21 mouse cellular contexts compared by ENCODE assay signal in genomic region chr6:115845006-115845405, GRCm38 (mm10). TPM values are rescaled to one million over a fixed set of nuclear protein-coding genes. Genes with fewer than 3 reads are reported as not detected.
A peak's percentile ranks its signal among the peaks of the same experiment; 100 is the strongest.
DNase-seq lines count a peak whose midpoint lies in the region; ATAC-seq and TF ChIP-seq lines count a peak whose summit lies in the region.
"Had no signal": no experiment of that assay in that cellular context is flagged by ENCODE, and none has a peak within 500 bp of the region (broad histone marks: within the 10 kb centered on the region; RNA-seq: fewer than 3 reads in every experiment).

No protein-coding gene starts in this region.

- no peak overlapping the region for H3K27ac ChIP-seq in liver, adult 2 months (replicated peaks; ENCODE audit: insufficient read depth, low read depth, low read length)
- H3K27ac ChIP-seq in liver, postnatal 0 days (ENCODE audit: low read depth) = no peak overlapping the region
- no peak overlapping the region for H3K27ac ChIP-seq in liver, embryonic 11.5 days (ENCODE audit: low read depth, low read length)

- peak; percentile 58 for DNase-seq in liver, adult 2 months (ENCODE audit: extremely low read depth, low read depth, low spot score)
- DNase-seq in liver = no peak
- no peak for DNase-seq in liver, postnatal 0 days
- no peak for DNase-seq in liver, embryonic 11.5 days (ENCODE audit: low spot score)
- DNase-seq: adrenal gland, adult 2 months; adrenal gland, adult 8-10 months; adrenal gland, postnatal 10 days; adrenal gland, postnatal 14 days; adrenal gland, postnatal 25 days; adrenal gland, postnatal 36 days; B cell, adult 2 months; cerebellum, adult 11 months; cerebellum, adult 11-12 months; cerebellum, adult 18-20 months had no signal

- peaks cover 2% of the 10 kb centered on the region; the same call in 1 of the 2 replicates for H3K4me1 ChIP-seq in liver, adult 2 months (ENCODE audit: control insufficient read depth, insufficient read depth, low read length)
- H3K4me1 ChIP-seq in liver, postnatal 0 days (ENCODE audit: insufficient read depth) = peaks cover 12% of the 10 kb centered on the region
- no peaks in the 10 kb centered on the region for H3K4me1 ChIP-seq in liver, embryonic 11.5 days (replicated peaks; ENCODE audit: control insufficient read depth, insufficient read depth, low read length)

- H3K27me3 ChIP-seq in liver, adult 2 months (ENCODE audit: control insufficient read depth, insufficient read depth, low read length) = no peaks in the 10 kb centered on the region
- no peaks in the 10 kb centered on the region for H3K27me3 ChIP-seq in liver, postnatal 0 days (ENCODE audit: insufficient read depth, low read length)
- no peaks in the 10 kb centered on the region for H3K27me3 ChIP-seq in liver, embryonic 11.5 days (replicated peaks; ENCODE audit: control insufficient read depth, insufficient read depth, low read length)
- H3K27me3 ChIP-seq: CH12.LX, Patski had no signal

- TF ChIP-seq CTCF in liver, adult 2 months (IDR thresholded peaks at IDR 0.05; ENCODE audit: low read depth, low read length) = no peak
- no peak for TF ChIP-seq CTCF in liver, postnatal 0 days (IDR thresholded peaks at IDR 0.05; ENCODE audit: low read depth)

- H3K36me3 ChIP-seq in liver, adult 2 months (ENCODE audit: control insufficient read depth, insufficient read depth, low read length) = no peaks in the 10 kb centered on the region
- H3K36me3 ChIP-seq in liver, postnatal 0 days (replicated peaks; ENCODE audit: insufficient read depth, low read length) = peaks cover 28% of the 10 kb centered on the region
- H3K36me3 ChIP-seq in liver, embryonic 11.5 days (ENCODE audit: control insufficient read depth, insufficient read depth, low read length) = peaks cover 11% of the 10 kb centered on the region

- no peak overlapping the region for H3K4me3 ChIP-seq in liver, adult 2 months (ENCODE audit: insufficient read depth, low read depth, low read length)
- H3K4me3 ChIP-seq in liver, postnatal 0 days (ENCODE audit: low read depth, low read length) = no peak overlapping the region
- no peak overlapping the region for H3K4me3 ChIP-seq in liver, embryonic 11.5 days (ENCODE audit: low read depth, low read length)

- H3K79me2 ChIP-seq in liver, adult 2 months (ENCODE audit: control insufficient read depth, insufficient read depth, low read length) = no peaks in the 10 kb centered on the region

- H3K9me3 ChIP-seq in liver, postnatal 0 days (ENCODE audit: low read length) = no peaks in the 10 kb centered on the region
- H3K9me3 ChIP-seq in liver, embryonic 11.5 days (ENCODE audit: control insufficient read depth, low read length) = no peaks in the 10 kb centered on the region
- H3K9me3 ChIP-seq: G1E had no signal

- TF ChIP-seq POLR2A in liver, adult 2 months (IDR thresholded peaks at IDR 0.05; ENCODE audit: extremely low read depth, insufficient read depth, low read length) = no peak

- no peak overlapping the region for H3K4me2 ChIP-seq in liver, postnatal 0 days (ENCODE audit: low read depth, low read length)
- no peak overlapping the region for H3K4me2 ChIP-seq in liver, embryonic 11.5 days

- WGBS in liver, adult 2 months = 37% methylated on average over 4 of the region's 4 CpGs
- 77% methylated on average over 4 of the region's 4 CpGs for WGBS in liver, postnatal 0 days (ENCODE audit: insufficient replicate concordance)
- 88% methylated on average over 4 of the region's 4 CpGs for WGBS in liver, embryonic 11.5 days

- peak; percentile 57; the same call in 1 of the 2 replicates for ATAC-seq in liver, postnatal 0 days
- no peak for ATAC-seq in liver, embryonic 11.5 days (replicated peaks; ENCODE audit: low FRiP score)
- ATAC-seq: activated CD4-positive, CD25-positive, alpha-beta regulatory T cell, adult 4 months; CD4-positive, CD25-positive, alpha-beta regulatory T cell, adult 4 months; Patski had no signal

- no peak overlapping the region for H3K9ac ChIP-seq in liver, adult 2 months (ENCODE audit: low read depth, low read length)
- no peak overlapping the region for H3K9ac ChIP-seq in liver, postnatal 0 days (replicated peaks)
- H3K9ac ChIP-seq in liver, embryonic 11.5 days (ENCODE audit: low read depth, low read length) = no peak overlapping the region

- no peak for TF ChIP-seq EP300 in liver, postnatal 0 days (IDR thresholded peaks at IDR 0.05; ENCODE audit: low read depth)

RNA-seq across cellular contexts. Expression of gene Efcab12, which starts 6.8 kb away (rescaled TPM):
- 0.07 and 0.09 TPM in 2 replicates for total RNA-seq in liver, adult 2 months (2014; rRNA removed)
- polyA plus RNA-seq in liver, adult 2 months (2012; rRNA removed) = 0.05 and 0.11 TPM in 2 replicates
- 0.11 TPM in 1 of 2 replicates, not detected in the other for polyA plus RNA-seq in liver, postnatal 0 days (2015; fragmentation: Nextera tagmentation; extraction: Ambion mirVana)
- polyA plus RNA-seq in liver, embryonic 11.5 days (2014; fragmentation: Nextera tagmentation; extraction: Ambion mirVana) = 0.27 TPM in 2 replicates
- total RNA-seq: MEL had no signal
- polyA plus RNA-seq: C2C12, G1E had no signal

RNA-seq across cellular contexts. Expression of gene Mbd4, which starts 8.2 kb away (rescaled TPM):
- 1.1 and 1.8 TPM in 2 replicates for total RNA-seq in liver, adult 2 months (2014; rRNA removed)
- polyA plus RNA-seq in liver, adult 2 months (2012; rRNA removed) = 0.21 and 0.31 TPM in 2 replicates
- polyA plus RNA-seq in liver, postnatal 0 days (2015; fragmentation: Nextera tagmentation; extraction: Ambion mirVana) = 4.1 and 4.6 TPM in 2 replicates
- polyA plus RNA-seq in liver, embryonic 11.5 days (2014; fragmentation: Nextera tagmentation; extraction: Ambion mirVana) = 20.7 and 23.0 TPM in 2 replicates

RNA-seq across cellular contexts. Expression of gene Ift122, which starts 8.3 kb away (rescaled TPM):
- 3.0 and 3.6 TPM in 2 replicates for total RNA-seq in liver, adult 2 months (2014; rRNA removed)
- polyA plus RNA-seq in liver, adult 2 months (2012; rRNA removed) = 2.0 TPM in 2 replicates
- polyA plus RNA-seq in liver, postnatal 0 days (2015; fragmentation: Nextera tagmentation; extraction: Ambion mirVana) = 1.2 and 1.6 TPM in 2 replicates
- 9.1 and 10.5 TPM in 2 replicates for polyA plus RNA-seq in liver, embryonic 11.5 days (2014; fragmentation: Nextera tagmentation; extraction: Ambion mirVana)

RNA-seq across cellular contexts. Expression of gene Rpl32, which starts 36.5 kb away (rescaled TPM):
- 1,017 and 1,033 TPM in 2 replicates for total RNA-seq in liver, adult 2 months (2014; rRNA removed)
- 177 and 193 TPM in 2 replicates for polyA plus RNA-seq in liver, adult 2 months (2012; rRNA removed)
- polyA plus RNA-seq in liver, postnatal 0 days (2015; fragmentation: Nextera tagmentation; extraction: Ambion mirVana) = 1,354 and 1,414 TPM in 2 replicates
- 2,286 and 2,478 TPM in 2 replicates for polyA plus RNA-seq in liver, embryonic 11.5 days (2014; fragmentation: Nextera tagmentation; extraction: Ambion mirVana)
